Mouse (Mus musculus) retina, postnatal 7 days (tissue): ENCODE data around the gene Tgfbrap1.
A peak's percentile ranks its signal among the peaks of the same experiment; 100 is the strongest.

ENCODE experiments used
- DNase-seq: peaks from one replicate; pipeline ENCODE4 v3.0.0-alpha.2; 2012; ENCODE audit warnings: low read depth, low spot score

The Tgfbrap1 gene

DNA sequence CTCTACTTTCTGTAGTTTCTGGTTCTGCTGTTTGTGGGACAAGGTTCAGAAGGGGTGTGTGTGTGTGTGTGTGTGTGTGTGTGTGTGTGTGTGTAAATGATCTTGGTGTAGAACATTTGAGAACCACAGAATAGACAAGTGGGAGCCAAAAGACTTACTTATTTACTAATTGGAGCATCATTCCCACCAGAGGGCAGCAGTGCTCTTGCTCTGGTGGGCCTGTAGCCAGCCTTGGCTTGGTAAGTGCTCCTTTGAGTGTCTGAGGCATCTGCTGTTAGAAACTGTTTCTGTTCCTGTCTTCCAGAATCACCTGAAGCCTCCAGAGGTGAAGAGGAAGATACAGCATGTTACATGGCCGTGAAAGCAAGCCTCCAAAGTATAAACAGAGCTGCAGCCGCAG, 14.4 kb upstream of the Tgfbrap1 start:
- DNase-seq: no peak

DNA sequence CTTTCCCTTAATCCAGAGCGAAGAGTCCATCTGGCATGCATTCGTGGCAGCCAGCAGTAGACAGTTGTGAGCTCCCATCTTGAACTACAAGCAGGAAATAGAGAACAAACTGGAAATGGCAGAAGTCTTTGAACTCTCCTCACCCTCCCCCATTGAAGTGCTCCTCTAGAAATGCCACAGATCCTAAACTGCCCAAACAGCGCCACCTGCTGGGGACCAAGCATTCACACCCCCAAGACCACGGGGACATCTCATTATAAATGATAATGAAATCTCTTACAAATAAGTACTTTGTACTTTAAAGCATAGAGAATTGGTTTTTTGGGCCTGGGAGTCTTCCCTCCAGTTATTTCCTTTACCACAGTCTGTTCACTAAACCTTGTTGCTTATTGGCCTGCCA, 12.1 kb upstream of the Tgfbrap1 start:
- peak; percentile 30 for DNase-seq

DNA sequence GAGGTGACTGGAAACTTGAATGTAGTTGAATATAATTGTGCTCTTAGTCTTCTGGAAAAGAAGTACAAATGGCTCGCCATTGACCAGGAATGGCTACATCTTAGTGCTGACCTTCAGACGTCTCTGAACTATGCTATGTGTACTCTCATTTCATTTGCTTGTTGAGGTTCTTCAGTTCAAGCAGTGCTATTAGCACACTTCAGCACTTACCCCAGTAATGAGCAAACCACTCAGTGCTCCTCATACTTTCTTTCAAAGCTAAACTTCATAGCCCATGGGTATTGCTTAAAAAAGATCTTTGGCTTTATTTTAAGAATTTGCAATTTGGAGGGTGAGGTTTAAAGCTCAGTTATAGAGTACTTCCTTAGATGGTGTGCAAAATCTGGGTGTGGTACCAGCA, 10.3 kb upstream of the Tgfbrap1 start:
- DNase-seq: no peak

DNA sequence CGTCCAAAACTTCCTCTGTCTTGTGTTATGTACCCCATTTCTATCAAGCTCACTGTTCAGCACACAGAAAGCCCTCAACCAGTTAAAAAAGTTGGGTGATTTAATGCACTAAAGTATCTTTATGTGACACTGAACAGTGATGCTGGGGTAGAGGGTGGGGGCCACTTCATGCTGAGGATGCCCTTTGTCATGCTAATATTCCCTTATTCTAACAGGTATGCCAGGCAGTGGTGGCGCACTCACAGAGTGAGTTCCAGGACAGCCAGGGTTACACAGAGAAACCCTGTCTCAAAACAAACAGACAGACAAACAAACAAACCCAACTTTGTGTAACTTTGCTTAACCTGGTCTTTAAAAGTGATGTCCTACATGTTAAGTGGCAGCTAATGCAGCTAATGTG, 4.2 kb downstream of the Tgfbrap1 start:
- no peak for DNase-seq

DNA sequence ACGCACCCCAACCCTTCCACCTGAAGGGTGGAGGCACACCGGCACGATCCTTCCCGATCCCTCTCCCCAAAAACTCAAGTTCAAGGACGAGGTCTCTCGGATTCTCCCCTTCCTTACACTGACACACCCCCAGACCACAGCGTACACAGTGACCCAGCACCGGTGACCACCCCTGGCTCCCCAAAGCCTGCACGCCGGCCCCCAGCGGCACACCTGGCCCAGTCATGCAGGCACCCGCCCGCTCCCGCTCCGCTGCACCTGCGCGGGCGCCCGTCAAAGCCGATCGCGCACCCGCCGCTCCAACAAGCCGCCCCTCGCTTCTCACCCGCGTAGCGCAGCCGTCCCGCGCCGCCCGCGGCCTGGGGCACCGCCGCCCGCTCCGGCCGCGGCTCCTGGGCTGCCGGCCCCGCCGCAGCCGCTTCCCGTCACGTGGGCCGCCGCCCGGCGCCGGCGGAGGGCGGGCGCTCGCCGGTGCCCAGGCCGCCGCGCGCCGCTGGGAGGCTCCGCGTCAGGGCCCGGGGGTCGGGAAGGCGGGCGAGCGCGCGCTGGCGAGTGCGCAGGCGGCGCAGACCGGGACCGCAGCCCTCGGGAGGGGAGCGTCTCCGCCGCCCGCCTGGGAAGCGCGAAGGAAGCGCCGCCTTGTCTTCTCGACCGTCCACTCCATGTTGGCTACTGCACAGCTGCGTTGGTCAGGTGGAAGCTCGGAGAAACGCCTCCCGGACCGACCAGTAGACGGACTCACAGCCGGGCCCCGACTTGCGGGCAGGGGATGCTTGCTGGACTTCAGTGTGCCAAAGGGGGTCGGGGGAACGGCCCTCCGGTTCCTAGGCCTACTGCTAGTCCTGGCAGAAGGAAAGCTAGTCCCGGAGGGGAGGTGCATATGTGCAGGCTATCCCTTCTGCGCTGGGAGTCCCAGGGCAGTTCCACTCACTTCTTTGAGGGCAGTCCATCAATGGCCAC, 6.1 kb downstream of the Tgfbrap1 start:
- DNase-seq: peak; percentile 54

DNA sequence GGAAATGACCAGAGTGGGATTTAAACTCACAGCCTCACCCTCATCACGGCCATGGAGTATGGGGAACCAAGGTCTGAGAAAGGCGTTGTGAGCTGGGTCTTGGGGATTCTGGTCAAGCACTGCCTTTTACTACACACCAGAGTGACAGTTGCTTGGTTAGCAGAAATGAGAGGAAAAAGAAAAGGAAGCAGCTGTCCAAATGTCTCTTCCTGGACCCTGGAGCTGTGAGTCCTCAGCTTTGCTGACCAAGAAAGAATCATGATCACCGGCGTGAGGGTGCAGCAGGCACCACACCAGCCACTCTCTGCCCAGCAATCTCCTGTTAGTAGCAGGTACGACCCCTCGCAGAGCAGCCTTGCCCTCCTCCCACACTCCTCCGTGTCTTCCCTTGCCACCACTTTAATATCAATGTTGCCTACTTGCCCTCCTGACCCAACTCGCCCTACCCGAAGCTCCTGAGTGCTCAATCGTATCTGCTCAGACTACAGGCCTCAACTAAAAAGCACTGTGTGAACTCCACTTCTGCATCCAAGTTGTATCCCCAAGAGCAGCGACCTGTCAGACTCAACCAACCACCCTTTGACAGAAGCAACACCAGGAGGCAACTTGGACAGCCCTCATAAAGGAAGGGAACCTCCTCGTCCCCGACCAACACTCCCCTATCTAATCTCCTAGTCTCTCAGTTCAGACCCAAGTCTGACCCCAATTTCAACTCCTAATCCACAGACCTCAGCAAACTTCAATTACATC, 7.0 kb downstream of the Tgfbrap1 start:
- DNase-seq: no peak

DNA sequence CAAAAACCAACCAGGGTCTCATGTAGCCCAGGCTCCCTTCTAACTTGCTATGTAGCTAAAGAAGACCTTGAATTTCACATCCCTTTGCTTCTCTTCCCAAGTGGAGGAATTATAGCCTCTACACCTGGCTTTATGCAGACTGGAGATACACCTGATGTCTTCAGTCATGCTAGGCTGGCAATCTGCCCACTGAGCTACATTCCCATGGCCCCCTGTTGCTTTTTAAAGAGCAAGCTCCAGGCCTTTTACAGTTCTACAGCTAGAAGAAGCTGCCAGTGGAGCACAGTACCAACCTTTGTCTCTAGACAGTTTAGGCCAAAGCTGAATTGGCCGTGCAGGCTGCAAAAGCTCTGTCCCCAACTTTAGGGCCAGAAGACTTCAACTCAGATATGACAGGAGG, 8.0 kb downstream of the Tgfbrap1 start:
- DNase-seq: no peak

DNA sequence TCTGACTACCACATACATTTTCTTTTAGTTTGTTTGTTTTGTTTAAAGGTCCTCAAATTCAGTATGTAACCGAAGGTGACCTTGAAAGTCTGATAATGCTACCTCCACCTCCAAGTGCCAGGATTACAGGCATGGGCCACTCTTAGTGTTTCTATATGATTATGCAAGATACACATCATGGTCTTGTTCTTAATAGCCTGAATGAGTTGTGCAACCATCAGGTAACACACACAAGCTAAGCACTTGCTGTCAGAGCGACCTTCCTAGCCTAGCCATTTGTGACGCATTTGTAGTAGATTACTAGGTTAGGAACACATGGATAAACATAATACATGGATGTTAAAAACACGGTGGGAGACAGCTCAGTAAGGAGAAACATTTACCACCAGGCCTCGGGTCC, 15.5 kb downstream of the Tgfbrap1 start:
- no peak for DNase-seq

DNA sequence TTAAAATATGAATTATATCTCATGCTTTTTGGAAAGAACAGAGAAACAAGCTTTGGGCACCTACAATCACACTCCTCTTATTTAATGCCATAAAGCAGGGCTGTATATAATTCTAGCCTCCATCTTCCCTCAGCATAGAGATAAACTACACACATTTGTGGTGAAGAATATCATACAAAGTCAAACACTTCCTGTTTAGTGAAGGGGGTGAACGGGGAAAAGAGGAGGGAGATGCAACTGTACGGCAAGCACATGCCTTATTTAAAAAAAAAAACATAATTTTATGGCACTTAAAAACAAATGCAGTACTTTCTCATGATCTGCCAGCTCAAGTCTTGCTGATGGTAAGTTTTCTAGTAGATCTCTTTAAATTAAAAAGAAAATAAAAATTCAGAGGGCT, 20.3 kb downstream of the Tgfbrap1 start:
- DNase-seq: no peak

DNA sequence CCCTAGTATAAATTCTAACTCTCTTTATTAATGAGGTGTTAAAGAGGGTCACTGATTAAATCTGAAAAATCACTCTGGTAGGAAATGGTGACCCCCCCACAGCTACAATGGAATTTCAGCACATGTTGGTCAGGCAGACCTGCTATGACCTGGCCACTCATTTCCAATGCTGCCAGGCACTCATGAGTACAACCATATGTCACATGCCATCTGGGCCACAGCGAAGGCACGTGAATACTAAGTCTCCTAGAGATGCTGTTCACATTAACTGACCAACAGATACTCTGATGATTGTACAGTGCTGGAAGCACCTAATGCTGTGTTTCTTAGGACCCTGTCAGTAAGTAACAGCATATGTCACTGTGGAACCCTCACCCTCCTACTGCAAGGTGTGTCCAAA, 23.6 kb downstream of the Tgfbrap1 start:
- DNase-seq: no peak

DNA sequence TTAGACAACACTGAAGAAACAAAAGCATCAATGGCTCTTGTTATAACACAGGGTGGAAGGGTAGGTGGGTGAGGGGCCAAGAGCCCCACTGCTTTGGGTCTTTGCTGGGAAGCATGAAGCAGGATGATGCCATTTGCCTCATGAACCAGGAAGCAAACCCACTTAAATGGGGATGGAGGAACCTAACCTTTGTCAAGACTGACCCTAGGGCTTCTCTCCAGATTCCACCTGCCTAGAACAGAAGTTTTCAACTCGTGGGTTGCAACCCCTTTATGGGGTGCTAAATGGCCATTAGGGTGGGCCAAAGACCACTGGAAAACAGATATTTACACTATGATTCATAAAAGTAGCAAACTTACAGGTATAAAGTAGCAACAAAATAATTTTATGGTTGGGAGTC, 25.9 kb downstream of the Tgfbrap1 start:
- no peak for DNase-seq

DNA sequence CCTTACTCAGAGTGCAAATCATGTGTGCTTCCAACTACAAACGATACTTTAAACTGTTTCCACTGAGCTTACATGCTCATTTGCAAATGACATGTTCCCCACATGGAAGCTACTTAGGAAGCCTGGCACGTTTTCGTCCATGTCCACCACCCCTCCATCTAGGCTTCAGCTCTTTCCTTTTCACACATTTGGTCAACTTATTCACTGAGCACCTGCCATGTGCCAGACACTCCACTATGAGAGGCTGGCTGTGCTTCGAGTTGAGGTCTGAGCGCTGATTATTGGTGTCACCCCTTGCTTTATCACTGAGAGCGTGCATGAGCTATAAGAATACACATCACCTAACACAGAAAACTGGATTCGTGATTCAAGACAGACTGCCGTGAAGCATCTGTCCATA, 26.4 kb downstream of the Tgfbrap1 start:
- DNase-seq: no peak

DNA sequence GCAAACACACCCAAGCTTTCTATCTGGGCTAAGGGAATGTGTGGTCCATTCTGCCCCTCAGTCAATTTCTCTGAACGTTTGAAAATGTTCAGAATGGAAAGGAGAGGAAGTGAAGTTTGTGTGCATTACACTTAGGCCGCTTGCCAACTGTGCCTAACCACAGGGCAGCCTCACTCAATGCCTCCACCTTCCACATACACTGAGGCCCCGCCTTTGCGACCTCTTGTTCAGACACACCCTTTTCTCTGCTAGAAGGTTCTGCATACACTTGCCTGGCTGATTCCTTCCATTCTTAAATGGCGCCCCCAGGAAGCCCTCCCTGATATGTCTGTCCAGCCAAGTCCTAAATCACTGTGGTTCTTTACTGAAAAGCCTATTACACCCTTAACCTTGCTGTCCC, 27.7 kb downstream of the Tgfbrap1 start:
- no peak for DNase-seq

DNA sequence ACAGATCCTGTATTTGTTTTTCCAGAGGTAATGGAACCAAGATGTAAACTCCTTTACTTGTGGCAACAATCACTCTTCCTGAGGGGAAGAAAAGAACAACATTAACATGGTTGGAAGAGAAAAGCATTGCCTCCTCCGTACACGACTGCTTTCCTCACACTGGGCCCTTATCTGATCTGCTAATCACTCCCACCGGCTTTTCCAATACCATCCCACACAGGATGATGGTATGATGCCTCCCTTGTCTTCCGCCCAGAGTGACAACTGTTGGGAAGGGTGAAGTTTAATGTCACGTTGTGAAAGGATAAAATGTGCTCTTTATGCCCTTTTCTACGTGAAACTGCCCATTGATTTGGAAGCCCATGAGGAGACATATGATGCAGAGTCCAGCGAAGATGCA, 30.9 kb downstream of the Tgfbrap1 start:
- no peak for DNase-seq

DNA sequence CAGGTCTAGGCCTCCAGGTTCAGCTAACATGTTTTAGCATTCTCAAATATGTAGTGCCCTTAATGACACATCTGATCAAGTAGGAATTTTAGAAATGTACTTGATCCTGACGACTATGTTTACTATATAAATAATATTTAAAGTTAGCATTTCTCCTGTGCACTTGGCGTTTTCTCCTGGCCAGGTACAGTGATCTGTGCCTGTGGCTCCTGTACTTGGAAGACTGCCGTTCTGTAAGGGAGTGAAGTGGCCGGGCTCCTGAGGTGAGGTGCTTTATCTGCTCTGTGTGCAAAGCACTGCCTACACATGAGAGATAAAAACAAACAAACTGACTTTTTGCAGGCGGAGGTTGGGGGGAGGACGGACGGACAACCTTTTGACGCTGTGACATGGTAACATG, 31.9 kb downstream of the Tgfbrap1 start:
- DNase-seq: no peak

DNA sequence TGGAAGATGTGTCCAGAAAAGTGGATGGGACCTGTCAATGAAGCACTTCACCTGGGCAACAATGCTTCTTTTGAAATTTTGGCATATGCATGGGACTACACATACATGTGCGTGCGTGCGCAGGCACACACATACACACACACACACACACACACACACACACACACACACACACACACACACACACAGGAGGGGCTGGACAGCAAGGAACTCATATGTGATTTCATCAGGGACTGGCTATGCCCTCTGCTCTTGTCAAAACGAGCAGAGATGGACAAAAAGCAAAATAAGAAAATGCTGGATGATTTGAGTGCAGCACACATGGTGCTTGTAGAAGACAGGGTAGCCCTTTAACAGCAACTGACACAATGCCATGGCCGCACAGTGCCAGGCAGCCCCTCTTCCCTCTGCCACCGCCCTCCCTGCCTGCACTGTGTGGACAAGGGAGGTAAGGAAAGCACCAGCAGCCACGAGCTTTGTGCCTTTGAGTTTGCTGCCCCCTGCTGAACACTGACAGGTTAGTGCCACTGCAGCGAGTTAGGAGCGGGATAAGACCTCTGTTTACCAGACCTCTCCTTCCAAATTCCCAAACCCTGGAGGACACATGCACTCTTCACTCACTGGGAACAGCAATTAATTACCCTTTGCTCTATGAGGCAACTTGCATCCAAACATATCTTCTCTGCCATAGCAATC, 32.7 kb downstream of the Tgfbrap1 start:
- peak; percentile 59 for DNase-seq

DNA sequence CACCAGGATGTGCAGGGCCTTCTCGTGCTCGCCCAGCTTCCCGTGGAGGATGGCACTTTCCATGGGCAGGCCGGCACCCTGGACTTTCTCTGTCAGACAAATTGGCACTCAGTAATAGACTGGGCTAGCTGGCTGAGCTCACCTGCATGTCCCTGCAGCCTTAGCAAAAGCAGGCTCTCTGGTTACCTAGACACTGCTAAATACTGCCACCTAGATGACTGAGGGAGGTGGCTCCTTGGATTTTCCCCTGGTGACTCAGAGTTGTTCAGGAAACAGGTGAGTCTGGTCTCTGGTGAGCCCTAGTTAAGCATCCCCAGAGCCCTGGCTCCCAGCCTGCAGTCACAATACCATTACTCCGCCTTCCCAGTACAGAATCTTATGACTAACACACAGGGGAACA, 46.5 kb downstream of the Tgfbrap1 start:
- DNase-seq: no peak

DNA sequence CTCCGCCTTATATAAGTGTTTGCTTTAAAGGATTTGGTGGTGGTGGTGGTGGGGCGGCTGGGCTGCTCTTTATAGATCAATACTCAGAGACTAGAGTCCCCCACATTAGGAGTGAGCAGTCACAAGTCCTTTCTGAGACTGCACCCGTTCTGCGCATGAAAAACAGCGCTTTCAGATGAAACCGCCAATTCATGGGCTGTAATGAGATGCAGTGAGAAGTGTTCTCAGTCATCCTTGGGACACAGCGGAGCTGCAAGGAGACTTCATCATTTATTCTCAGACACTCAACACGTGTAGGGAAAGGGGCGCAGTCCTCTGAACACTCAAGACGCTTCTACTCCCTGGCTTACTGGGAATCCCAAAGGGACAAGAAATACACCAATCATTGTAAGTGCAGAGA, 50.6 kb downstream of the Tgfbrap1 start:
- no peak for DNase-seq

DNA sequence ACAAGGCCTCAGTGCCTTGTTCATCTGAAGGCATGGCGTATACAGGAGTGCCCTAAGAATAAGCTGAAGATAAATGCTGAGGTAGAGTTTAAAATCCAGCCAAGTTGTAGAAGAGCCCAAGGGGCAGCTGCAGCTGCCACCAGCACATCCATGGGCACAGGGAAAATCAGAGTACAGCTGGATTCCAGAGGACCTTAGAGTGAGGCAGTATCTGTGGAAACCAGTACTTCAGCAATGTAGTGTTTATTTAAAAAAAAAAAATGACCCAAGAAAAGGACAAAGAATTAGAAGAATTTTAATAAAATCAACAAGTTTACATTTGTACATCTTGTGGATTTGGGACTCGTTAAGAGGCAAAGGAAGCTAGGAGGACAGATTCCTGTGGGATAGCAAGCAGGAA, 51.4 kb downstream of the Tgfbrap1 start:
- no peak for DNase-seq

DNA sequence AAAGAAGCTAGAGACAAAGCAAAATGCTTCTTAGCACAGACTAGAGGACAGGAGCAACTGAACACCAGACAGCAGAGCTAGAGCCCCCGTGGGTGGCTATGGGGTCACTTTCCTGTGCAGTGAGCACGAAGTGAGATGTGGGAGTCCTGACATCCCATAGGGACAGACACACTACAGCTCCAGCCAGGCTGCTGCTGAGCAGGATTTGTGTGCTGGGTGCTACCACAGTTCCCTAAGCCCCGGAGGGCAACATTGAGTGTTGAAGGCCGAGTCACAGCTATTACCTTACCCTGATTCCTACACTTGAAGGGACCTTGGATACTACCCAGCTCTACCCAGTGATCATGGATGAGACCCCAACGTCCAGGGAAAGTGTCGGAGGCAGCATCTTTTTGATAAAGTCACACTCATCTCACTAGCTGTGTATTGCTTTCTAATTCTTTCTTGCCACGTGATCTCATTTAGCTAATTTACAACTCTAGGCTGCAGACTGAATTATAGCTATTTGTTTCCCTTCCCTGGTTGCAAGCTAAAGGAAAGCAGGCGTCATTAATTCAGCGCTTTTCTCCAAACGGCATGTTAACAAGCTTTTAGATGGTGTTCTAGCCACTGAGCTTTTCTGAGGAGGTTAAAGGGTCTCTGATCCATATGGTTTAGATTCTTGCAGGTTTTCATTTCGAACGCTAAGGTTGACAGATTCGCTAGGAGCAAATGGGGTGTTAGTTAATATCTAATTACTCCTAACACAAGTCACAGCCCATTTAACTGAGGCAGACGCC, 53.0 kb downstream of the Tgfbrap1 start:
- no peak for DNase-seq

DNA sequence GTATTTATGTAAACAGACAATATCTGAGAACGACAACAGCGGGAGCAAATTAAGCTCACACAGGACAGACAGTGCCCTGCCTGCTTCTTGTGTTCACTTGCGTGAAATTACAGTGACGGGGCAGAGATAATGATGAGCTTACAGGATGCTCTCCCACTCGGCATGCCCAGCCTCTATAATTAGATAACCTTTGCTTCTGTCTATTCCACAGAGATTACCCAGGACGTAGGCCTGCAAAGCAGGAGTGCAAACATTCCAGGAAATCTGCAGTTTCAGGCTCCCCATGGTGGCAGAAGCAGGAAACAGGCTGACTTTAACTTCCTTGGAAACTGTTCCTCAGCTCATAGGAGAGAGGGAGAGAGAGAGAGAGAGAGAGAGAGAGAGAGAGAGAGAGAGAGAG, 56.2 kb downstream of the Tgfbrap1 start:
- no peak for DNase-seq

DNA sequence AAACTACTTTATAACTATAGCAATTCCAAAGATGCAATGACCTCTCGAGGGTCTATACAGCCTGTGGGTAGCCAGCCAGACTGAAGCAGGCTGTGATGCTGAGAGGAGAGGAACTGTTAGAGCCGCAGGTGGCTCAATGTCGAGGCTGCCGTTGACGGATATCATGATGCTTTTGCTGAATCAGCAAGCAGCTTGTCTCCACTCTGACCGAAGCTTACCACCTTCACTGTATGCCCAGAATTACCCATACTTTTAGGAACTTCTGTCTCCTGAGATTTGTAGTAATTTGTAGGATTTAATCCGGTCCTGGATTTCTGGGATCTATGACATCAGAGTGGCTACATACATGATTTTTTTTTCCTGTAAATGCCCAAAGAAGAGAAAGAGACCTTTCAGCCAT, 62.4 kb downstream of the Tgfbrap1 start:
- DNase-seq: no peak
